Mouse (Mus musculus): ENCODE measurements around the gene Gm47955.

GRCm38 (mm10) chr1:82992093-82992492 lies 32.0 kb downstream of the Gm47955 start:
- TF ChIP-seq POLR2A (IDR thresholded peaks at IDR 0.05; ENCODE audit: insufficient read length, low read depth) (no peak), CEBPB (IDR thresholded peaks at IDR 0.05; ENCODE audit: insufficient read depth, poor library complexity, severe bottlenecking) (no peak), USF1 (IDR thresholded peaks at IDR 0.05; ENCODE audit: low read depth) (no peak), E2F4 (IDR thresholded peaks at IDR 0.05; ENCODE audit: insufficient read depth) (no peak), MYOD1 (IDR thresholded peaks at IDR 0.05; ENCODE audit: control insufficient read depth in 1 of 3, insufficient read length in 2 of 3, low read depth in 2 of 3) (no peak), MYOG (IDR thresholded peaks at IDR 0.05; ENCODE audit: control insufficient read depth in 1 of 3, insufficient read depth in 1 of 3, insufficient read length in 2 of 3, low read depth in 2 of 3) (no peak), POLR2AphosphoS2 (IDR thresholded peaks at IDR 0.05; ENCODE audit: insufficient read length, low read depth) (no peak), TCF12 (IDR thresholded peaks at IDR 0.05; ENCODE audit: insufficient read depth, poor library complexity, severe bottlenecking) (no peak), MAX (IDR thresholded peaks at IDR 0.05; ENCODE audit: low read depth) (no peak), REST (IDR thresholded peaks at IDR 0.05; ENCODE audit: insufficient read depth, insufficient read length) (no peak)

Data from myocyte (in vitro differentiated cells).